Mouse (Mus musculus) urinary bladder, postnatal 4 days (tissue): ENCODE measurements around the gene Olfr630.
"Not testable (repeated sequence)": the region's sequence is repeated elsewhere in the genome, so short reads cannot be mapped to it uniquely, and the experiment has no call there.

Source experiments
- DNase-seq, 2 experiments: peaks; one replicate each; pipeline ENCODE4 v3.0.0; 2021 to 2022; ENCODE audit warnings: low spot score in 2 of 2

Olfr630 gene

GRCm38 (mm10) chr7:103757233-103757632, at the start of gene Olfr630:
TSS of gene Olfr630 (minus strand) at chr7:103757333.
- no peak for DNase-seq

GRCm38 (mm10) chr7:103806856-103807255, 49.7 kb upstream of the Olfr630 start:
- no peak for DNase-seq

- no peak for DNase-seq
Observed at GRCm38 (mm10) chr7:103792669-103793388, 35.7 kb upstream of the Olfr630 start.

DNA sequence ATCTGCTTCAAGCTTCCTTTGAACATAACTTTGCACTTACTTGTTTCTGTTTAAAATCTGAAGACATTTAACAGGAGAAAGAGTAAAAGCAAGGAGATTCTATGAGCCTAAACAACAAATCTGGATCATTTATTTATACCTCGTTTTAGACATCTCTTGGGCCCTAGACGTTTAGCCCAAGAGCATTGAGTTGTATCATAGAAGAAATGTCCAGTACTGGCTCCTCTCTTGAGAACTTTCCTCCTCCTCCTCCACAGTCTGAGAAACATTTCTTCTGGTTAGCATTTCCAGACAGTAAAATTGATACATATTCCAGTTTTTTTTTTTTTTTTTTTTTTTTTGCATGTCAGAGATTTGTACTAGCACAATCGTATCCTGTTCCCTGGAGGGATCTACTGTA, 34.6 kb upstream of the Olfr630 start, which contains the start of gene Olfr67:
Olfr67 (minus strand) TSS at position 101 of the 400 bp plus-strand sequence.
- no peak for DNase-seq

DNA sequence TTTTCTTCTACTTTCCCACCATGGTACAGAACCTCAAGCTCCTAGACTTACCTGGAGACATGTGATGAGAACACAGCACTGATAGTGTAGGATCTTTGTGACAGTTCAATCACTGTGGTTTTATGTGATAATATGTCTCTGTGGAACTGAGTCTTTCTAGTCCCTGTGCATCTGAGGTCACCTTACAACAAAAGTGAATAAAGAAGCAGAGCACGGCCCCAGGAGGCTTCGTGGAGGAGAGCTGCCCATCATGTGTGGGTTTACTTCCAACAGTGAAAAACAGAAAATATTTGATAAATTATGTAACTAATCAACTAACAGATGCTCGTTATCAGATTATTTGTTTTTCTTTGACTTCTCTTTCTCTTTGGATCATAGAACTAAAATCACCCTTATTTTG, 22.5 kb upstream of the Olfr630 start, which contains the start of gene Olfr68:
Olfr68 (minus strand) TSS at position 101 of the 400 bp plus-strand sequence.
- no peak for DNase-seq

DNA sequence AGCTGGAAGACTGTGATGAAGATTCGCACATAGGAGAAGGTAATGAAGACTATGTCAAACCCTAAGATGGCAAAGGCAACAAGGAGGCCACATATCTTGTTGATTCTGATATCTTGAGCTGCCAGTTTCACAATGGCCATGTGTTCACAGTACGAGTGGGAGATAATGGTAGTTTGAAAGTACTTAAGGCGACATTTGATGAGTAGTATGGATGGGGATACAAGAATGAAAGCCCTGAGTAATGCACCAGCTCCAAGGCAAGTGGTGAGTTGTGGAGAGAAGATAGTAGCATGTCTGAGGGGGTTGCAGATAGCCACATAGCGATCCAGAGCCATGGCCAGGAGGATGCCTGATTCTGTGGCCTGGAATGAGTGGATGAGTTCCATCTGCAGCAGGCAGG, 20.5 kb upstream of the Olfr630 start:
- not testable (repeated sequence) for DNase-seq

- no peak for DNase-seq
Observed at GRCm38 (mm10) chr7:103771494-103771893, 14.4 kb upstream of the Olfr630 start, which contains the start of gene Olfr69. TSS of gene Olfr69 (minus strand) at chr7:103771594.

- DNase-seq: not testable (repeated sequence)
Observed at GRCm38 (mm10) chr7:103767687-103768086, 10.6 kb upstream of the Olfr630 start.

- DNase-seq: not testable (repeated sequence)
Observed at GRCm38 (mm10) chr7:103762212-103762611, 5.1 kb upstream of the Olfr630 start.

DNA sequence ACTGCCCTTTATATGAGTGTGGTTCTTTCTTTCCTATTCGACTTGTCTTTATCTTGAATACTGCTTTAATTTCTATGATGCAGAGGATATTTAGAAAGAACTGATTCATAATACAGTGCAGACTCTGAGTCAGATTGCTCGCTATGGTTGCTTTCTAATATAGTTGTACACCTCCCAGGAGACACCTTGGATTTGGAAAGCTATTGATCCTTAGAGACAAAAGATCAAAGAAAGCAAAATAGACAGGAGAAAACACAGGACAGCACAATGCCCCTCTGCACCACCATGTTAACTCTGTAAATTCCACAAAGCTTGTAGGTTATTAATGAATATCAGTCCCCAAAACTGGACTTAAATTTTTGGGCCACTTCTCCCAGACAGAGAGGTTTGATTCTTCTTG, 12.3 kb downstream of the Olfr630 start, which contains the start of gene Olfr629:
Olfr629 (minus strand) TSS at position 101 of the 400 bp plus-strand sequence.
- DNase-seq: no peak

- DNase-seq: no peak
Observed at GRCm38 (mm10) chr7:103730074-103730473, 27.1 kb downstream of the Olfr630 start, which contains the start of gene Olfr628. TSS of gene Olfr628 (plus strand) at chr7:103730374.

GRCm38 (mm10) chr7:103716398-103716797, 40.7 kb downstream of the Olfr630 start:
- DNase-seq: not testable (repeated sequence)

DNA sequence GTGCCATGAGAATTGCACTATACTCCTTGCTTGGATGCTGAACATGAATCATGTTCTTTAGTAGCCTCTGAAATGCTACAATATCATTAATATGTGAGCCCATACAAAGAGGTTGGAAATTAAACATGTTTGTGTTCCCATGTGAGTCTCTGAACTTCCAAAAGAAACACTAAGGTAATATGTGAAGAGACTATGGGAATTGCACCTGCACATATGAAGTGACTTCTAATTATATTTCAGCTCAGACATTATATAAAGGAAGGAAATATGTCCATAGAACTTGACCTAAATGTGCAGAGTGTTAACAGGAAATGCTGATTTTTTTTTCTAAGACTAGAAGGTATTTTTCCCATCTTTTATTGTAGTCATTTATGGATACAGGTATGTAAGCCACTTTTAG, 42.8 kb downstream of the Olfr630 start, which contains the start of gene Olfr243:
Olfr243 (plus strand) TSS at position 301 of the 400 bp plus-strand sequence.
- no peak for DNase-seq

- DNase-seq: no peak
Observed at GRCm38 (mm10) chr7:103712024-103712423, 45.1 kb downstream of the Olfr630 start.
